Mouse (Mus musculus): ENCODE results near the gene Vmn1r138.
"Not testable (repeated sequence)": the region's sequence is repeated elsewhere in the genome, so short reads cannot be mapped to it uniquely, and the experiment has no call there.

Vmn1r138 gene

DNA sequence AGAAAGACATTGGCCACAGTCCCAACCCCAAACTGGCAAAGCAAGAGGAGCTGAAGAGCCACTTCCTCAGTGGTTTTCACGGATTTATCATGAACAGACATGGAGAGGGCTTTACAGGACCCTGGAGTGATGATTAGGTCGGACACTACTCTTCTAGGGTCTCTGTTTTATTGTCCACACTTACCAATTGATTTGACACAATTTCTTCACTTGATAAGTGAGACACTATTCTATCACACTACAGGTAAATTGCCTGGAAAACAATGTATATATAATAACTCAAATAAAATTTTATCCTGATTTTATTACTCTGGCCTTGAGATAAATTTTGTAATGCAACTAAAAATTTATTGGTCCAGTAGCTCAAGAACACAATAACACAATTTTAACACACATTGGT lies at the start of gene Vmn1r138:
TSS of gene Vmn1r138 (minus strand) at position 101 of the 400 bp plus-strand sequence.
- not testable (repeated sequence) for DNase-seq (ENCODE audit: low spot score)

DNA sequence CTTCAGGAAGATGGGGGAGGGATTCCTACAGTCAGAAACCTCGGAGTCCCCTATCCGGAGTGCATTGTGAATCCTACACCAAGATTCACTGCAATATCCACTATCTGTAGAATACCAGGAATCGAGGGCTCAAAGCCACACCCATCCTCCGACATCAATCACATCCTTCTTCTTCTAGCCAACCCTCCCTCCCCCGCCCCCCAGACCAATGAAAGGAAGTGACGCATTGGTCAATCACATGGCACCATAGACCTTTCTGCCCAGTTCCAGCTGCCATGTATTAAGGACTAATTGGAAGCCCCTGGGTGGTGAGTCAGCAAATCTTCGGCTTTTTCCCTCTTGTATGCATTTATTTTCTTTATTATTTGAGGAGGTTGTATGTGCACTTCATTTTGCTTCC lies 40.1 kb upstream of the Vmn1r138 start, which contains the start of gene Vmn1r139:
TSS of gene Vmn1r139 (plus strand) at position 301 of the 400 bp plus-strand sequence.
- DNase-seq (ENCODE audit: low spot score): not testable (repeated sequence)

DNA sequence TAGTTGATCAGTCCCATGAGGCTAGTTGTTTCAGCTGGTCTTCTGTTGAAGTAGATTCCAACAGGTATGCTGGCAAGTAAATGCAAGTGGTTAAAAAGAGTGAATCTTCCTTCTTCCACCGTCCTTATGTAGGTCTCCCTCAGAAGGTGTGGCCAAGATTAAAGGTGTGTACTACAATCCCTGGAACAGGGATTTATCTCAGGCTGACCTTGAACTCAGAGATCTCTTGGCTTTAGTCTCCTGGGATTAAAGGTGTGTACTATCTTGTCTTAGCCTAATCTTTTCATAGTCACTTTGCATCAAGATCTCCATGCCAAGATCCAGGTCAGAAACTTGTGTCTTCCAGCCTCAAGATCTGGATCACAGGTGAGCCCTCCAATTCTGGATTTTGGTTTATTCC lies 27.5 kb upstream of the Vmn1r138 start, which contains the start of gene Gm6176:
TSS of gene Gm6176 (minus strand) at position 101 of the 400 bp plus-strand sequence.
- DNase-seq (ENCODE audit: low spot score): not testable (repeated sequence)

DNA sequence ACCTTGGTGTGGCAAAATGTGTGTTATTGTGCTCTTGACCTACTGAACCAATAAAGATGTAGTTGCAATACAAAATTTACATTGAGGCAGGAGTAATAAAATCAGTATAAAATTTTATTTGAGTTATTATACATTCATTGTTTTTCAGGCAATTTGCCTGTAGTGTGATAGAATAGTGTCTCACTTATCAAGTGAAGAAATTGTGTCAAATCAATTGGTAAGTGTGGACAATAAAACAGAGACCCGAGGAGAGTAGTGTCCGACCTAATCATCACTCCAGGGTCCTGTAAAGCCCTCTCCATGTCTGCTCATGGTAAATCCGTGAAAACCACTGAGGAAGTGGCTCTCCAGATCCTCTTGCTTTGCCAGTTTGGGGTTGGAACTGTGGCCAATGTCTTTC lies 34.4 kb downstream of the Vmn1r138 start, which contains the start of gene Vmn1r137:
TSS of gene Vmn1r137 (plus strand) at position 301 of the 400 bp plus-strand sequence.
- DNase-seq (ENCODE audit: low spot score): not testable (repeated sequence)

Data from adipocyte (in vitro differentiated cells).